Mouse (Mus musculus) small intestine, adult 2 months (tissue): Measurements from ENCODE around the gene Dip2c.

ENCODE experiments used
- CTCF ChIP-seq: fragments of 200-500 bp; IDR thresholded peaks from 2 replicates; pipeline ENCODE4 v1.5.1; 2012; ENCODE audit warnings: low read depth, mild to moderate bottlenecking, control low read depth, inconsistent platforms, low read length, moderate library complexity, mixed read lengths; ENCODE audit not compliant: insufficient replicate concordance, insufficient read length; ENCODE audit errors: extremely low read depth
- POLR2A ChIP-seq: fragments of 200-500 bp; IDR thresholded peaks from 2 replicates; pipeline ENCODE4 v1.6.1; 2012; ENCODE audit warnings: low read depth, mild to moderate bottlenecking, control low read depth, inconsistent platforms, low read length, moderate library complexity

- TF ChIP-seq POLR2A (no peak), CTCF (no peak)
These were observed 438.9 kb downstream of the Dip2c start for GRCm38 (mm10) chr13:9715224-9715623.
